Mouse (Mus musculus): ENCODE measurements around the gene Cpb2. TPM values are rescaled to one million over a fixed set of nuclear protein-coding genes. Genes with fewer than 3 reads are reported as not detected.

Cpb2 gene
- polyA plus RNA-seq, 1 experiment from 2014 or later: not detected

GRCm38 (mm10) chr14:75219250-75219913 is 22.7 kb upstream of the Cpb2 start:
- no peak for TF ChIP-seq CTCF (IDR thresholded peaks at IDR 0.05)
- in situ Hi-C loops (cut with MboI; ENCODE audit: low pct_unique_long_range_greater_than_20kb): no loop called here
- ChIA-PET CTCF (no interaction called here), POLR2A (no interaction called here)
- no peak for DNase-seq (ENCODE audit: low read depth, low spot score)
- ATAC-seq: no peak
- peaks cover 3% of the 10 kb centered on the region for H3K27me3 ChIP-seq

- DNase-seq (ENCODE audit: low read depth, low spot score) (no peak), ATAC-seq (no peak)
- no peak for TF ChIP-seq CTCF (IDR thresholded peaks at IDR 0.05)
- ChIA-PET POLR2A (no interaction called here), CTCF (no interaction called here)
- in situ Hi-C loops (cut with MboI; ENCODE audit: low pct_unique_long_range_greater_than_20kb): no loop called here
- H3K27me3 ChIP-seq: peaks cover 3% of the 10 kb centered on the region
Observed at GRCm38 (mm10) chr14:75222386-75222785, 19.7 kb upstream of the Cpb2 start.

GRCm38 (mm10) chr14:75227453-75228084 is 14.5 kb upstream of the Cpb2 start:
- no peak for ATAC-seq
- DNase-seq (ENCODE audit: low read depth, low spot score): no peak
- in situ Hi-C loops (cut with MboI; ENCODE audit: low pct_unique_long_range_greater_than_20kb): no loop called here
- peaks cover 3% of the 10 kb centered on the region for H3K27me3 ChIP-seq
- ChIA-PET POLR2A (no interaction called here), CTCF (interaction anchor here (0.9 to 1.0 kb wide), 2 partner anchors 12 to 32 kb away, joined by 3 read pairs; no protein-coding TSS in a partner anchor)
- no peak for TF ChIP-seq CTCF (IDR thresholded peaks at IDR 0.05)

GRCm38 (mm10) chr14:75229834-75230233 is 12.3 kb upstream of the Cpb2 start:
- peak; percentile 39 for TF ChIP-seq CTCF (IDR thresholded peaks at IDR 0.05)
- no peak for ATAC-seq
- POLR2A ChIA-PET: no interaction called here

GRCm38 (mm10) chr14:75233070-75233469 is 9.0 kb upstream of the Cpb2 start:
- no peak for TF ChIP-seq CTCF (IDR thresholded peaks at IDR 0.05)
- DNase-seq (ENCODE audit: low read depth, low spot score) (no peak), ATAC-seq (no peak)
- ChIA-PET CTCF (no interaction called here), POLR2A (no interaction called here)
- in situ Hi-C loops (cut with MboI; ENCODE audit: low pct_unique_long_range_greater_than_20kb): no loop called here
- H3K27me3 ChIP-seq: peaks cover 32% of the 10 kb centered on the region

More at GRCm38 (mm10) chr14:75229834-75230233, 12.3 kb upstream of the Cpb2 start:
- H3K27me3 ChIP-seq: peaks cover 9% of the 10 kb centered on the region
- in situ Hi-C loops (cut with MboI; ENCODE audit: low pct_unique_long_range_greater_than_20kb): no loop called here
- DNase-seq (ENCODE audit: low read depth, low spot score): no peak
- CTCF ChIA-PET: interaction anchor here (0.8 to 1.0 kb wide), 2 partner anchors 25 to 403 kb away, joined by 3 to 4 read pairs; no protein-coding TSS in a partner anchor

- DNase-seq (ENCODE audit: low read depth, low spot score) (no peak), ATAC-seq (no peak)
- no peak for TF ChIP-seq CTCF (IDR thresholded peaks at IDR 0.05)
- H3K27me3 ChIP-seq: peaks cover 29% of the 10 kb centered on the region
- in situ Hi-C loops (cut with MboI; ENCODE audit: low pct_unique_long_range_greater_than_20kb): no loop called here
- POLR2A ChIA-PET: no interaction called here
- CTCF ChIA-PET: interaction anchor here (1.4 kb wide), 1 partner anchor 9 kb away, joined by 3 read pairs; no protein-coding TSS in a partner anchor
Observed at GRCm38 (mm10) chr14:75235552-75235951, 6.5 kb upstream of the Cpb2 start.

GRCm38 (mm10) chr14:75235955-75236635 is 6.0 kb upstream of the Cpb2 start:
- H3K27me3 ChIP-seq: peaks cover 29% of the 10 kb centered on the region
- in situ Hi-C loops (cut with MboI; ENCODE audit: low pct_unique_long_range_greater_than_20kb): no loop called here
- ATAC-seq (no peak), DNase-seq (ENCODE audit: low read depth, low spot score) (no peak)
- CTCF ChIA-PET: interaction anchor here (0.9 to 1.4 kb wide), 2 partner anchors 8 to 20 kb away, joined by 3 read pairs; no protein-coding TSS in a partner anchor
- no peak for TF ChIP-seq CTCF (IDR thresholded peaks at IDR 0.05)
- POLR2A ChIA-PET: no interaction called here

- ATAC-seq (no peak), DNase-seq (ENCODE audit: low read depth, low spot score) (no peak)
- TF ChIP-seq CTCF (IDR thresholded peaks at IDR 0.05): no peak
- POLR2A ChIA-PET: no interaction called here
- CTCF ChIA-PET: interaction anchor here (0.9 to 1.3 kb wide), 2 partner anchors 19 to 41 kb away, joined by 3 read pairs; no protein-coding TSS in a partner anchor
- in situ Hi-C loops (cut with MboI; ENCODE audit: low pct_unique_long_range_greater_than_20kb): no loop called here
- H3K27me3 ChIP-seq: peaks cover 29% of the 10 kb centered on the region
Observed at GRCm38 (mm10) chr14:75236636-75237003, 5.5 kb upstream of the Cpb2 start.

GRCm38 (mm10) chr14:75237096-75237495 is 5.0 kb upstream of the Cpb2 start:
- no peak for TF ChIP-seq CTCF (IDR thresholded peaks at IDR 0.05)
- DNase-seq (ENCODE audit: low read depth, low spot score) (no peak), ATAC-seq (no peak)
- in situ Hi-C loops (cut with MboI; ENCODE audit: low pct_unique_long_range_greater_than_20kb): no loop called here
- CTCF ChIA-PET: interaction anchor here (1.3 kb wide), 1 partner anchor 41 kb away, joined by 3 read pairs; no protein-coding TSS in a partner anchor
- POLR2A ChIA-PET: no interaction called here
- H3K27me3 ChIP-seq: peaks cover 32% of the 10 kb centered on the region

GRCm38 (mm10) chr14:75238054-75238692 is 3.9 kb upstream of the Cpb2 start:
- ChIA-PET POLR2A (no interaction called here), CTCF (interaction anchor here (1.3 kb wide), 1 partner anchor 43 kb away, joined by 3 read pairs; no protein-coding TSS in a partner anchor)
- ATAC-seq: no peak
- in situ Hi-C loops (cut with MboI; ENCODE audit: low pct_unique_long_range_greater_than_20kb): no loop called here
- DNase-seq (ENCODE audit: low read depth, low spot score): no peak
- TF ChIP-seq CTCF (IDR thresholded peaks at IDR 0.05): no peak
- H3K27me3 ChIP-seq: peaks cover 33% of the 10 kb centered on the region

All from Patski (cell line).